Mouse (Mus musculus) E14TG2a.4 (cell line): Measurements from ENCODE around the gene Tbk1.

Experiments
- H3K27me3 ChIP-seq: 2 replicates; pipeline ENCODE4 v1.6.1; 2014; ENCODE audit warnings: low read length, control low read depth; ENCODE audit not compliant: insufficient read depth
- H3K36me3 ChIP-seq: 2 replicates; pipeline ENCODE4 v1.6.1; 2014; ENCODE audit warnings: low read length, control low read depth; ENCODE audit not compliant: insufficient read depth
- H3K4me1 ChIP-seq: replicated peaks from 2 replicates; pipeline ENCODE4 v1.6.1; 2014; ENCODE audit warnings: low read depth, low read length, control low read depth
- H3K4me3 ChIP-seq: replicated peaks from 2 replicates; pipeline ENCODE4 v1.5.1; 2014; ENCODE audit warnings: mild to moderate bottlenecking, low read length
- H3K9me3 ChIP-seq: 2 replicates; pipeline ENCODE4 v1.6.1; 2014; ENCODE audit warnings: low read length, control low read depth
- CTCF ChIP-seq: conservative IDR thresholded peaks from 2 replicates; pipeline ENCODE4 v1.5.1; 2014; ENCODE audit warnings: low read length
- NANOG ChIP-seq: IDR thresholded peaks from 2 replicates; pipeline ENCODE4 v1.6.1; 2014; ENCODE audit warnings: borderline replicate concordance, low read length, mixed read lengths
- POU5F1 ChIP-seq: IDR thresholded peaks from 2 replicates; pipeline ENCODE4 v1.6.1; 2014; ENCODE audit warnings: low read length, borderline replicate concordance

Tbk1 gene

DNA sequence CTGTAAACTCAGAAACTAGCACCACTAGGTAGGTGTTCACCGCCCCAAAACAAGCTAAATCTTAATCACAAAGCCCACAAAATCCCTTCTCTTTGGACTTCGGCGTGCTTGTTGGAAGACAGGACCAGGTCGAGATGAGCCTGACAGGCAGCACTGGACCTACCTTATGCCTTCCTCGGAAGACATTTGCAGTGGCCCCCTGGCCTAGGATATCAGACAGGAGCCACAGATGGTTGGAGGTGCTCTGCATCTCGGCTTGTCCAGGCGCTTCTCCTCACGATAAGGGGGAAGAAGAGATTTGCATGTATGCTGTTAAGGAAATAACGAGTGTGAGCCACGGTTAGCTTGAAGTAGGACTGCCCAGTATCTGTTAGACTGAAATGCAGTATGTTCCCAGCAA lies 2.6 kb downstream of the Tbk1 start:
- H3K4me1 ChIP-seq = peaks cover 28% of the 10 kb centered on the region
- TF ChIP-seq POU5F1 (no peak), CTCF (no peak), NANOG (no peak)
- peaks cover 48% of the 10 kb centered on the region for H3K36me3 ChIP-seq
- no peak overlapping the region for H3K4me3 ChIP-seq
- H3K27me3 ChIP-seq = no peaks in the 10 kb centered on the region
- no peaks in the 10 kb centered on the region for H3K9me3 ChIP-seq

DNA sequence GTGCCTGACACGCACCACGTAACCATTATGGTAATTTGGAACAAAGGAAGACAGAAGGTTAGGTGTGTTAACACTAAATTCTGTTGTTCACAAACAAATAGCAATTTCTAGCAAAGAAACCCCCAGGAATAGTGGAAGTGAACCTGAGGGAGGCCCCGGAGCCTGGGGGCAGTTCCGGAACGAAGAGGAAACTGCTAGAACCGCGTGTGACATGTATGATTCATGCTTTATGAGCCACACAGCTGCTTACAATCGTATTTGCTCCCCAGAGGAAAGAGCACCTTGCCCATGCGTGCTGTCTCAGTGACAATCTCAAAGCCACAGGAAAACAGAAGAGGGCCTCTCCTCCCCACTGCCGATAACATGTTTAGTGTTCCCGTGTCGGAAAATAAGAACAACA lies 3.6 kb downstream of the Tbk1 start:
- peaks cover 48% of the 10 kb centered on the region for H3K36me3 ChIP-seq
- H3K4me1 ChIP-seq = peaks cover 28% of the 10 kb centered on the region
- no peaks in the 10 kb centered on the region for H3K9me3 ChIP-seq
- no peaks in the 10 kb centered on the region for H3K27me3 ChIP-seq
- TF ChIP-seq CTCF (no peak), POU5F1 (no peak), NANOG (no peak)
- no peak overlapping the region for H3K4me3 ChIP-seq

DNA sequence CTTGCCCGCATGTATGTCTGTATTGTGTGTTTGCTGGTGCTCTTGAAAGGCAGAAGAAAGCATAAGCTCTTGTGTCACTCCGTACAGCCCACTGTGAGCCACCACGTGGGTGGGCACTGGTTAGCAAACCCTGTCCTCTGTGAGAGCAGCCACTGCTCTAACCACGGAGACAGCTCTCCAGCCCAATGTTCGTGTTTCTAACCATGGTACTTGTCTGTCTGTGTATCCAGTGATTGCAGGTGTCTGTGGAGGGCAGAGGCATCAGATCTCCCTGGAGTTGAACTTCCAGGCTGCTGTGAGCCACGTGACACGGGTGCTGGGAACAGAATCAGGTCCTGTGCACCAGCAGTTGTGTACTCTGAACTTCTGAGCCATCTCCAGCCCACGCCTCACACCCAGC lies 4.3 kb downstream of the Tbk1 start:
- Histone ChIP-seq H3K27me3 (no peaks in the 10 kb centered on the region), H3K4me1 (peaks cover 26% of the 10 kb centered on the region), H3K9me3 (no peaks in the 10 kb centered on the region), H3K4me3 (no peak overlapping the region), H3K36me3 (peaks cover 50% of the 10 kb centered on the region)
- TF ChIP-seq POU5F1 (no peak), CTCF (no peak), NANOG (no peak)

DNA sequence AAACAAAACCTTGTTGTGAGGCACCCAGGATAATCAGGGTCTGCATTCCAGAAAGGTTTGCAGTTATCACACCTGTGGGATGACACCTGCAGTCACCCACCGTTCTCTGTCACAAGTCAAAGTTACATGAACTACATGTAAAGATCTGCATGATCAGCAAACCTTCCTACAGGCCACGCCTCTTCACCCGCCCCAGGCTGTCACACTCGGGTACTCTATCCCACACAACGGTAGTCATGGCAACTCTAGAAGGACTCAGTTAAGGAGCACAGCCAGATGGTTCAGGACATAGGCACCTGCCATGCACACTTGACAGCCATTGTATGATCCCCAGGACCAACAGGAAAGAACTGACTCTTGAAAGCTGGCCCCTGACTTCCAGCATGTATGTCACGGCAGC lies 5.2 kb downstream of the Tbk1 start:
- TF ChIP-seq NANOG (no peak), CTCF (no peak), POU5F1 (no peak)
- peaks cover 22% of the 10 kb centered on the region for H3K4me1 ChIP-seq
- peaks cover 51% of the 10 kb centered on the region for H3K36me3 ChIP-seq
- no peaks in the 10 kb centered on the region for H3K27me3 ChIP-seq
- no peaks in the 10 kb centered on the region for H3K9me3 ChIP-seq
- H3K4me3 ChIP-seq = no peak overlapping the region

DNA sequence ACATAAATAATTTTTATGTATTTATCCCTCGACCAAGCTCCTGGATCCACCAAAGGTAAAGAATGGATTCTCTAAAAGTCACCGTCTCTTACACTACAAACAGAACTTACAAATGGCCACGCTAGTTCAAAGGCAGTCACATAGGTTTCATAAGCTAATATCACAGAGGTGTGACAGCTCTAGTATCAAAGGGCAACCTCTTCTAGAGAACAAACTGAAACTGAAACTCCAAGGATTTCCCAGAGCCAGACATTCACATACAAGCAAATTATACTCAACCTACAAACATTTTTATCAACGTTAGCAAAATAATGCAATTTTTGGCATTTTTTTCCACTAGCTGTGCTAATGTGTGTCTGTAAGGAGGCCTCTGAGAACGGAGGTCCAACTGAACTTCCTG lies 6.2 kb downstream of the Tbk1 start:
- TF ChIP-seq CTCF (no peak), POU5F1 (no peak), NANOG (no peak)
- H3K36me3 ChIP-seq = peaks cover 61% of the 10 kb centered on the region
- H3K9me3 ChIP-seq = no peaks in the 10 kb centered on the region
- peaks cover 14% of the 10 kb centered on the region for H3K4me1 ChIP-seq
- no peaks in the 10 kb centered on the region for H3K27me3 ChIP-seq
- no peak overlapping the region for H3K4me3 ChIP-seq

DNA sequence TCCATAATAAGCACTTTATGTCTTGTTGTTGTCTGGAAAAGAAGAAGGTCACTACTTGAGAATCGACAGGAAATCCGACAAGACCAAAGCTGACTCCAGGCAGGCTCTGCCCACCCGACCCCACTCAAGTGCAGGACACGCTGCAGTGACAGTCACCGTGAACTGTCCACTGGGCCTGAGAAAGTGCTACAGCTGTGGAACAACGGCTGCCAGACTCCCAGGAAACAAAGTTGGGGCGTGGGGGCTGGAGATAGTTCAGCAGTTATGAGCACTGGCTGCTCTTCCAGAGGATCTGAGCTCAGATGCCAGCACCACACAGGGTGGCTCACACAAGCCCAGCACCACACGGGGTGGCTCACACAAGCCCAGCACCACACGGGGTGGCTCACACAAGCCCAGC lies 10.2 kb downstream of the Tbk1 start:
- Histone ChIP-seq H3K4me1 (no peaks in the 10 kb centered on the region), H3K4me3 (no peak overlapping the region), H3K9me3 (no peaks in the 10 kb centered on the region), H3K36me3 (peaks cover 53% of the 10 kb centered on the region), H3K27me3 (no peaks in the 10 kb centered on the region)
- TF ChIP-seq NANOG (no peak), POU5F1 (no peak), CTCF (no peak)

DNA sequence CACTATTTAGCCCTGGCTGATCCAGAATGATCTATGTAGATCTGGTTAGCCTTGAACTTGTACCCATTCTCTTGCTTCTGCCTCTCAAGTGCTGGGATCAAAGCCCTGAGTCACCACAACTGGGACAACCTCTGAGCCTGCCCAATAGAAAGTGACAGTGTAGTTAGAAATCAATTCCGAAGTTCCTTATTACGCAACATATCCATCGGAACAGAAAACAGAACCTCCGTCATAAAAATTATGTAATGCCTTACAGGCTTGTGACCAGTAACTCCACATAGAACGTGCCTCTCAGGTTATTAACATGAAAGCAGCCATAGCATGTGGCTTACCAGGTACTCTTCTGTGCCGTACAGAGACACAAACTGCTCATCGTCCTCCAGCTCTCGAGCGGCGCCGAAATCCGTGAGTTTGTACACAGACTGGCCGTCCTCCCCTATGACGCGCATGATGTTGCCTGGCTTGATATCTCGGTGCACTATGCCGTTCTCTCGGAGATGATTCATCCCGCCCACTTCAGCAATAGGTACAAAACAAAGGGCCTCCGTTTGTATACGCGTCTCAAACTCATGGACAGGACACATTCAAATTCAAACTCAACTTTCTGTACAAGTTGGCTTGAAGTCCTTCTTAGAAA lies 15.0 kb downstream of the Tbk1 start:
- Histone ChIP-seq H3K4me1 (peaks cover 27% of the 10 kb centered on the region), H3K27me3 (no peaks in the 10 kb centered on the region), H3K9me3 (no peaks in the 10 kb centered on the region), H3K36me3 (peaks cover 54% of the 10 kb centered on the region), H3K4me3 (no peak overlapping the region)
- TF ChIP-seq NANOG (no peak), POU5F1 (no peak), CTCF (no peak)

DNA sequence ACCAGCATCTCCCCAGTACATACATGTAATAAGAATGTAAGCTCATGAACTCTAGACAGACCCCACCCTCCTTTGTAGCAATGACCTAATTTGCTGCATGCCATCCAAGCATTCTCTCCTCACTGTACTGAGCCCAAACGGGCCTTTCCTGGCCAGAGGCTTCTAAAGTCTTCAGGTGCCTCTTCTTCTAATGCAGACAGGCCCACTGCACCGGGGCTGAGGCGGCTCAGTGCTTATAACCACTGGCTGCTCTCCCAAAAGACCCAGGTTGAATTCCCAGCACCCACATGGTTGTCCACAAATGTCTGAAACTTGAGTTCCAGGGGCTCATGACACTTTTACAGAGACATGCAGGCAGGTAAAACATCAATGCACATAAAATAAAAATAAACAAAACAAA lies 15.6 kb downstream of the Tbk1 start:
- H3K27me3 ChIP-seq = no peaks in the 10 kb centered on the region
- H3K4me1 ChIP-seq = peaks cover 27% of the 10 kb centered on the region
- no peak for TF ChIP-seq CTCF
- TF ChIP-seq POU5F1 = no peak
- no peak for TF ChIP-seq NANOG
- H3K9me3 ChIP-seq = no peaks in the 10 kb centered on the region
- no peak overlapping the region for H3K4me3 ChIP-seq
- peaks cover 49% of the 10 kb centered on the region for H3K36me3 ChIP-seq

DNA sequence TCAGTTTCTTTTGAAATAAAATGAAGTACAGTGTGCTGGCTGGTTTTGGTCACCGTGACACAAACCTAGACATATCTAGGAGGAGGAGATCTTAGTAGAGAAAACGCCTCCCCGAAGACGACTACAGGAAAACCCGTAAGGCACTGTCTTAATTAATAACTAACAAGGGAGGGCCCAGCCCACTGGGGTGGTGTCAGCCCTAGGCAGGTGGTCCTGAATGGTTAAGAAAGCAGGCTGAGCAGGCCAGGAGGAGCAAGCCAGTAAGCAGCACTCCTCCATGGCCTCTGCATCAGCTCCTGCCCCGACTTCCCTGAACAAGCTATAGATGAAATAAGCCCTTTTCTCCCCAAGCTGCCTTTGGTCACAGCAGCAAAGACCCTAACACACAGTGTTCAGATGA lies 16.8 kb downstream of the Tbk1 start:
- no peaks in the 10 kb centered on the region for H3K27me3 ChIP-seq
- H3K4me3 ChIP-seq = no peak overlapping the region
- H3K36me3 ChIP-seq = peaks cover 48% of the 10 kb centered on the region
- H3K9me3 ChIP-seq = no peaks in the 10 kb centered on the region
- H3K4me1 ChIP-seq = peaks cover 27% of the 10 kb centered on the region
- TF ChIP-seq POU5F1 (no peak), NANOG (no peak), CTCF (no peak)
